Mouse (Mus musculus) olfactory bulb, adult 2 months (tissue): Measurements from ENCODE around the gene Tsc22d1.

Experiments used
- CTCF ChIP-seq: fragments of 200-500 bp; IDR thresholded peaks from 2 replicates; pipeline ENCODE4 v1.5.1; 2012; ENCODE audit warnings: low read depth, mild to moderate bottlenecking, low read length, moderate library complexity; ENCODE audit not compliant: insufficient read depth
- POLR2A ChIP-seq: fragments of 200-500 bp; IDR thresholded peaks from 2 replicates; pipeline ENCODE4 v1.6.1; 2012; ENCODE audit warnings: mild to moderate bottlenecking, low read depth, low read length, moderate library complexity; ENCODE audit not compliant: insufficient read depth

DNA sequence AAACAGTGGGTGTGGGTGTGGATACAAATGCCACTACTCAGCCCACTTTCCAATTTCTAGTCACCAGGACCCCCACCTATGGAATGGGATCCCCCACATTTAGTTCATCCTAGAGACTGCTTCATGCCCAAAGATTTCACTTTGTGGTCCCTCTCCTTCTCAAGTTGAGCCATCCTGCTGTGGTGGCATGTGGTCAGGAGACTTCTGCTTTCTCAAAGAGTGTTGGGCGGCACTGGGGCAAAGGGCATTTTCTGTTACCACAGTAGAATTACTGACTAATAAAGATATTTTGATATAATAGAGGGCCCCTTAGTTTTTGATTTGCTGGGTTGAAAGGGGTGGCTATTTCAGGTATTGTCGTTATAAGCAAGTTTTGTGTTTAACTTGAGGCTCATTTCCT is 14.1 kb downstream of the Tsc22d1 start:
- TF ChIP-seq CTCF (no peak), POLR2A (no peak)
